Mouse (Mus musculus) brown adipose tissue, adult 24 weeks (tissue): ENCODE measurements around the gene Stk26. TPM values are rescaled to one million over a fixed set of nuclear protein-coding genes. Genes with fewer than 3 reads are reported as not detected.

Experiments
- H3K27ac ChIP-seq: fragments of 200-500 bp; replicated peaks from 2 replicates; pipeline ENCODE4 v1.5.1; 2012; ENCODE audit warnings: low read depth, mild to moderate bottlenecking, low read length
- H3K4me1 ChIP-seq: fragments of 200-500 bp; 2 replicates; pipeline ENCODE4 v1.6.1; 2012; ENCODE audit warnings: low read length, mixed read lengths; ENCODE audit not compliant: control insufficient read depth, insufficient read depth, insufficient read length
- H3K4me3 ChIP-seq: fragments of 200-500 bp; 2 replicates; pipeline ENCODE4 v1.5.1; 2012; ENCODE audit warnings: low read depth, mild to moderate bottlenecking, low read length, moderate library complexity; ENCODE audit not compliant: insufficient read depth
- polyA plus RNA-seq: library from polyadenylated mRNA; stranded (reverse); fragments of >200 nt; gene quantifications from 2 replicates; pipeline ENCODE4 v1.2.4, GENCODE M21; 2012; ENCODE audit not compliant: missing spikeins, insufficient read depth, insufficient read length

Stk26 gene
- polyA plus RNA-seq: 0.32 and 0.71 TPM in 2 replicates

- H3K27ac ChIP-seq: no peak within 1 kb of the TSS
- peak within 1 kb of the TSS; percentile 51 for H3K4me3 ChIP-seq
- H3K4me1 ChIP-seq: no peaks in the 10 kb centered on the region; the same call in 1 of the 2 replicates
These were observed at the start of gene Stk26 for GRCm38 (mm10) chrX:50840847-50841560. Gene Stk26, plus strand, starts transcription at chrX:50841047.

- H3K4me3 ChIP-seq: no peak overlapping the region
- H3K27ac ChIP-seq: no peak overlapping the region
These were observed 47.7 kb upstream of the Stk26 start for GRCm38 (mm10) chrX:50793005-50793680.

GRCm38 (mm10) chrX:50797798-50798197 is 43.0 kb upstream of the Stk26 start:
- Histone ChIP-seq H3K4me3 (no peak overlapping the region), H3K4me1 (no peaks in the 10 kb centered on the region), H3K27ac (no peak overlapping the region)

More at GRCm38 (mm10) chrX:50793005-50793680, 47.7 kb upstream of the Stk26 start:
- no peaks in the 10 kb centered on the region for H3K4me1 ChIP-seq

GRCm38 (mm10) chrX:50798571-50798970 is 42.3 kb upstream of the Stk26 start:
- Histone ChIP-seq H3K4me3 (no peak overlapping the region), H3K27ac (no peak overlapping the region), H3K4me1 (no peaks in the 10 kb centered on the region)

- H3K4me3 ChIP-seq: no peak overlapping the region
- no peak overlapping the region for H3K27ac ChIP-seq
- no peaks in the 10 kb centered on the region for H3K4me1 ChIP-seq
These were observed 41.1 kb upstream of the Stk26 start for GRCm38 (mm10) chrX:50799656-50800188.

- Histone ChIP-seq H3K4me3 (no peak overlapping the region), H3K4me1 (no peaks in the 10 kb centered on the region), H3K27ac (no peak overlapping the region)
These were observed 35.2 kb upstream of the Stk26 start for GRCm38 (mm10) chrX:50805654-50806053.

- no peaks in the 10 kb centered on the region for H3K4me1 ChIP-seq
- H3K4me3 ChIP-seq: no peak overlapping the region
- no peak overlapping the region for H3K27ac ChIP-seq
These were observed 17.0 kb upstream of the Stk26 start for GRCm38 (mm10) chrX:50823856-50824255.

- H3K4me1 ChIP-seq: no peaks in the 10 kb centered on the region
- no peak overlapping the region for H3K4me3 ChIP-seq
- H3K27ac ChIP-seq: no peak overlapping the region
These were observed 5.3 kb upstream of the Stk26 start for GRCm38 (mm10) chrX:50835592-50835991.

GRCm38 (mm10) chrX:50836029-50836691 is 4.7 kb upstream of the Stk26 start:
- no peak overlapping the region for H3K4me3 ChIP-seq
- H3K27ac ChIP-seq: no peak overlapping the region
- H3K4me1 ChIP-seq: no peaks in the 10 kb centered on the region; the same call in 1 of the 2 replicates

GRCm38 (mm10) chrX:50841587-50841986 is 740 bp downstream of the Stk26 start:
- no peak overlapping the region for H3K27ac ChIP-seq
- H3K4me1 ChIP-seq: no peaks in the 10 kb centered on the region; the same call in 1 of the 2 replicates
- peak overlapping the region; percentile 51 for H3K4me3 ChIP-seq

- no peak overlapping the region; the same call in 1 of the 2 replicates for H3K4me3 ChIP-seq
- H3K4me1 ChIP-seq: no peaks in the 10 kb centered on the region; the same call in 1 of the 2 replicates
- H3K27ac ChIP-seq: no peak overlapping the region
These were observed 1.2 kb downstream of the Stk26 start for GRCm38 (mm10) chrX:50842046-50842445.

- no peaks in the 10 kb centered on the region for H3K4me1 ChIP-seq
These were observed 9.8 kb downstream of the Stk26 start for GRCm38 (mm10) chrX:50850428-50851184.

GRCm38 (mm10) chrX:50863771-50864170 is 22.9 kb downstream of the Stk26 start:
- Histone ChIP-seq H3K4me1 (no peaks in the 10 kb centered on the region), H3K27ac (no peak overlapping the region), H3K4me3 (no peak overlapping the region)

More at GRCm38 (mm10) chrX:50850428-50851184, 9.8 kb downstream of the Stk26 start:
- Histone ChIP-seq H3K27ac (no peak overlapping the region), H3K4me3 (no peak overlapping the region)

GRCm38 (mm10) chrX:50864734-50865133 is 23.9 kb downstream of the Stk26 start:
- Histone ChIP-seq H3K4me3 (no peak overlapping the region), H3K4me1 (no peaks in the 10 kb centered on the region), H3K27ac (no peak overlapping the region)
